Mouse (Mus musculus): ENCODE data around the gene Dab2ip. TPM values are rescaled to one million over a fixed set of nuclear protein-coding genes. Genes with fewer than 3 reads are reported as not detected.

Gene Dab2ip
- total RNA-seq, 2 experiments from 2014 or later: 41.7 to 46.3 TPM

DNA sequence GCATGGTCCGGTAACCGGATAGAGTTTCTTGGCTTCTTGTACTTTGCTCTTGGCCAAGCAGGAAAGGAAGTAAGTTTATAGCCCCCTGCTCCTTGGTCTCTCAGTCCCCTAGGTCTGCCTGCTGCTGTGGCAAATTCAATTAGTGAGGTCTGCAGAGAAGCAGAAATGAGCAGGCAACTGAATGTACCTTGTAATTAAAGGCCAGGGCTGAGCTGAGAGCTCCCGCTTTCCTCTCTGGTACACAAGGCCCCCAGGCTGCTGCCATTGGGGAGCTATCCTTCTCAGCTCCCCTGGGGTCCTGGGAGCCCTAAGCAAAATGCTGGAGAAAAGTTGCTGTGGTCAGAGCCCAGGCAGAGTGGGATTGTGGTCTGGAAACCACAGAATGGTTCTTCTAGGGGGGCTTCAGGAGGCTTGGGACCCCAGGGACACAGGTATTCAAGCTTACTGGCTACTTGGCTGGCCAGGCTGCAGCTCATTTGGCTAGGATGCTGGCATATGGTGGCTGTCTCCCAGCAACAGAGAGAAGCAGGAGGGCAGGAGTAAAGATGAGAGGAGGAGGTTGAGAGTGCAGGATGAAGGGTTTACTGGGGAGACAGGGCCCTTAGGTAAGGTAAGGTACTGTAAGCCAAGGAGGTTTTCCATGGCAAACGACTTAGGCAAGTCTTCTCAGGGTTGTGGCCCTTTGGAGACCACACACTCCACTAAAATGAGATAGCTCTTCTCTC lies 922 bp downstream of the Dab2ip start:
- DNase-seq (ENCODE audit: low spot score): peak; percentile 55

DNA sequence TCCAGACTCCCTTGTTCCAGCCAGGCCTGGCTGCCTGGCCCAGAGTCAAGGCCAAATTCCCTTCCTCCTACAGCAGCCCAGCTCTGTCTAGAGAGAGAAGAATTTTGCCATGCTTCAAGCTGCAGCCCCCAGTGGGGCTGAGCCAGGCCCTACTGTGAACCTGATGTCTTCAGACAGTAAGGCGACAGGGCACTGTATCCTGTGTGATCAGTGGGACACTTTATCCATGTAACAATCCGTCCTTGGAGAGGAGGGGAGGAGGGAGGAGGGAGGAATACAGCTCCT lies 1.4 kb downstream of the Dab2ip start:
- DNase-seq (ENCODE audit: low spot score): no peak

DNA sequence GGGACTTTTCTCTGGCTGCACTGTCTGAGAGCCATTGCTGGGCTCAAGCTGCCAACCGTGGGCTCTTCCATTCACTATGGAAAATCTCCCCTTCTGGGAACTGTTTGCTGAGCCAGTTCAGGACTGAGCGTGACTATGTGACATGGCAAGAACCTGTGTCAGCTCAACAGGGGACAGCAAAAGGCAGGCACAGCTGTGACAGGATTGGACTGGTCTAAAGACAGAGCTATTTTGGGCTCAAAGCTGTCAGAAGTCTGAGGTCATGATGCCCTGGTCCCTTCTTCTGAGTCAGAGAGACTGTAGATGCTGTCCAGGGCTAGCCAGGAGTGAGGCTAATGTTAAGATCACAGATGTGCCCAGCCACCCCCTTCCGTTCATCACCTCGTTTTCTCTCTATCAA lies 5.7 kb downstream of the Dab2ip start:
- peak; percentile 67 for DNase-seq (ENCODE audit: low spot score)

- no peak for DNase-seq (ENCODE audit: low spot score)
Measured at GRCm38 (mm10) chr2:35565051-35565836, 7.2 kb downstream of the Dab2ip start.

GRCm38 (mm10) chr2:35566957-35567693 lies 9.1 kb downstream of the Dab2ip start:
- DNase-seq (ENCODE audit: low spot score): no peak

DNA sequence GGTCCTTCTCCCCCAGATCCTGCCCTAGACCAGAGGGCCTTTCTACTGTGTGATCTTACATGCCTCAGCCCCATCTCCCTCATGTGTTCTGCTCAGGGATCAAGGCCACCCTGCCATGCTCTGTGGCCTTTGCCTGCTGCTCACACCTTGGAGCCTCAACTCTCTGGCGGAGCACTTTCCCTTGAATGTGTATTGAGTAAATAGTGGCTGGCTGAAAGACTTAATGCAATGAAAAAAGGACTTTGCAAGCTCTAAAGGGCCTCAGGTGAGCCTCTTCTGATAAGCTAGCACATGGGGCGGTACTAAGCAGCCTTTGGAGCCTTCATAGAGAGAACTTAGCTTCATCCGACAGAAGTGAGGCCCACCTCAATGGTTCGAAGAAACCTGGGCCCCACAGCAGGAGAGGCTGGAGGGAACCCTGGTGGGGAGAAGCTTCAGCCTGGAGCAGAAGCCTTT lies 9.7 kb downstream of the Dab2ip start:
- DNase-seq (ENCODE audit: low spot score): no peak

DNA sequence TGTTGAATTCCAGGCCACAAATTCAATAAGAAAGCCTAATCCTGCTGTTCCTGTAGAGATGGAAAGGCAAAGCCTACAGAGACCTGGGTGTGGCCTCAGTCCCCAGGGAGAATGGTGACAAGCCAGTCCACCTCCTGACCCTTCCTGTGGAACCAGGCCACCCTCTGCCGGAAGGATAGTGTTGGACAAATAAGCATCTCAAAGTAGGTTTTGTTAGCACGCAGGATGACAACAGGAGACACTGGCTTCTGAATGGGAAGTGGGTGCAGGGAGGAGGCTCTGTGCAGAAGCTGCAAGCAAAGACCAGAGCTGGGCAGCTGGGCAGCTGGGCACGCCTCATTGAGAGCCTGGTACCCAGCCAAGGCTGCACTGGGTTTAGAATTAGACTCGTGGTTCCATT lies 12.7 kb downstream of the Dab2ip start:
- no peak for DNase-seq (ENCODE audit: low spot score)

GRCm38 (mm10) chr2:35574643-35575042 lies 16.6 kb downstream of the Dab2ip start:
- no peak for DNase-seq (ENCODE audit: low spot score)

GRCm38 (mm10) chr2:35576675-35577074 lies 18.6 kb downstream of the Dab2ip start:
- DNase-seq (ENCODE audit: low spot score): no peak

- DNase-seq (ENCODE audit: low spot score): no peak
Measured at GRCm38 (mm10) chr2:35580111-35580510, 22.0 kb downstream of the Dab2ip start.

DNA sequence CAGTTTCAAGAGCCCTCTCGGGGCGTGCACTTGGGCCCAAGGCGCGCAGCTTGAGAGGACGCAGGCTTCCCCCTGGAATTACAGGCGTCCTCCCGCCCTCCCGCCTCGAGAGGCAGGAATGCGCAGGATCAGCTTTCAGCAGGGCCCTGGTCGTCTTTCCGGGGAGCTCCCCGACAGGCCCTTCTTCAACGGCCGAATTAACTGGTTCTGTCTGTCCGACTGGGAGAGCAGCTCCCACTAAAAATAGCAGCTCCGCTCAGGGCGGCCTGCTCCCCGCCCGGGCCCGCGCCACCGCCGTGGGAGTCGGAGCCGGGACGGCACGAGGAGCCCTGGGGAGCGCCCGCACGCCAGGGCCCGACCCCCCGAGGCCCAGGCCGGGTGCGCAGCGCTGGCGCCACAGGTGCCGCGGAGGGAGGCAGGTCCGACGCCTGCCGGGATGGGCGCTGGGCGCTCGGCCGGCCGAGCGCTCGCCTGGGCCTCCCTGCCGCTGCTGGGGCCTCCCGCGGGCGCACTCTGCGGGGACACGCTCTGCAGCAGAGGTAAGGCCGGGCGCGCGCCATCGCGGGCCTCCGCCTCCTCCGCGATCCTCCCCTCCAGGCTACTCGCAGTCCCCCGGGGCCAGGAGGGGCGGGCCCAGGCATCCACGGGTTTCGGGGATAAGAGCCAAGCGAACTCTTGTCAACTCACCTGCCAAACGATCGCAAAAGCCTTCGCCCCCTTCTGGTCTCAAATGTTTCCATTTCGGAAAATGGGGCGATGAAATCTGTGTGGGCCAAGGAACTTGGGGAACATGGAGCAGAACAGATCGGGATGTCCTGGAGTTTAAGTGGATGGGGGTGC lies 23.7 kb downstream of the Dab2ip start:
- DNase-seq (ENCODE audit: low spot score): peak; percentile 81

- peak; percentile 82 for DNase-seq (ENCODE audit: low spot score)
Measured at GRCm38 (mm10) chr2:35582341-35582941, 24.4 kb downstream of the Dab2ip start.

GRCm38 (mm10) chr2:35583406-35583805 lies 25.3 kb downstream of the Dab2ip start:
- peak; percentile 26 for DNase-seq (ENCODE audit: low spot score)

- DNase-seq (ENCODE audit: low spot score): peak; percentile 51
Measured at GRCm38 (mm10) chr2:35584011-35584410, 25.9 kb downstream of the Dab2ip start.

DNA sequence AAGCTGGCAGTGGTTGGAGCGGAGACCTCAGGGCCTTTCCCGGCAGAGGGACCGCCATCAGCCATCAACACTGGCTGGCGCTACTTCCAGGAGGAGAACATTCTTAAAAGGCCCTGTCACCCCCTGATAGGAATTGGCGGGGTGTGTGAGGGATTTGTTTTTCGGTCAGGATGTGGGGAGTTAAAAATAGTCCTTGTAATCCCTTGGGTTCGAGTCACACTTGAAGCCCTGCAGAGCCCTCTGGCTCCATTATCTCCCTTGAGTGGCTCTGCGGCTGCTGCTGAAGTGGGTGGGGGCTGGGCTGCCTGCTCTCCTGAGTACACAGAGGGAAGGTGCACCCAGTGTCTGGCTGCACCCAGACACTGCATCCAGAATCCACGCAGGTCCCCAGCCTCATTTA lies 30.3 kb downstream of the Dab2ip start:
- no peak for DNase-seq (ENCODE audit: low spot score)

GRCm38 (mm10) chr2:35589385-35589784 lies 31.3 kb downstream of the Dab2ip start:
- DNase-seq (ENCODE audit: low spot score): no peak

GRCm38 (mm10) chr2:35589800-35590199 lies 31.7 kb downstream of the Dab2ip start:
- DNase-seq (ENCODE audit: low spot score): peak; percentile 78

GRCm38 (mm10) chr2:35591961-35592724 lies 34.1 kb downstream of the Dab2ip start:
- DNase-seq (ENCODE audit: low spot score): no peak

GRCm38 (mm10) chr2:35592725-35593392 lies 34.8 kb downstream of the Dab2ip start:
- no peak for DNase-seq (ENCODE audit: low spot score)

DNA sequence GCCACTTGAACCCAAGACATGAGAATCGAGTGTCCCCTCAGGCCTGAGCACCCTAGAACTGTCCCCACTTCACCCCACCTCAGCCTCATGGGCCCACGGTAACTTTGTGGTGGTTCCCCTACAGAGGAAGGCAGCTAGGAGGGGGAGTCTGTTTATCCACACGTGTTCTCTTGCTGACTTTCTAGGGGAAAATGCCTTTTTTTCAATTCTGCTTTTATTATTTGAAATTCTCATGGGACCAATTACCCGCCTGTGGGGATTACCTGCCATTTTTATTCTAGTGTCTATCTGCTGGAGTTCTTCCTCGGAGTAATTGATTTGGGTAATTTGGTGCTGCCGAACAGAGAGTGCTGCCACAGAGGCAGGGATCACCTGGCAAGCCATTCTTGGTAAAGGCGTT lies 35.8 kb downstream of the Dab2ip start:
- DNase-seq (ENCODE audit: low spot score): no peak

Measured in gastrocnemius, adult 18-20 months (tissue).